Mouse (Mus musculus) heart, adult 2 months (tissue): ENCODE data around the gene Abcc8.

Experiments
- CTCF ChIP-seq: fragments of 200-600 bp; IDR thresholded peaks from 2 replicates; pipeline ENCODE4 v1.8.1; 2022; ENCODE audit warnings: antibody characterized with exemption, mild to moderate bottlenecking, moderate library complexity
- EP300 ChIP-seq: fragments of 200-500 bp; IDR thresholded peaks from 2 replicates; pipeline ENCODE4 v1.6.1; 2011; ENCODE audit warnings: low read depth, low read length, control low read depth; ENCODE audit not compliant: insufficient read depth
- POLR2A ChIP-seq: fragments of 200-500 bp; IDR thresholded peaks from 2 replicates; pipeline ENCODE4 v1.6.1; 2011; ENCODE audit warnings: mild to moderate bottlenecking, low read depth, low read length, control low read depth; ENCODE audit not compliant: insufficient read depth

DNA sequence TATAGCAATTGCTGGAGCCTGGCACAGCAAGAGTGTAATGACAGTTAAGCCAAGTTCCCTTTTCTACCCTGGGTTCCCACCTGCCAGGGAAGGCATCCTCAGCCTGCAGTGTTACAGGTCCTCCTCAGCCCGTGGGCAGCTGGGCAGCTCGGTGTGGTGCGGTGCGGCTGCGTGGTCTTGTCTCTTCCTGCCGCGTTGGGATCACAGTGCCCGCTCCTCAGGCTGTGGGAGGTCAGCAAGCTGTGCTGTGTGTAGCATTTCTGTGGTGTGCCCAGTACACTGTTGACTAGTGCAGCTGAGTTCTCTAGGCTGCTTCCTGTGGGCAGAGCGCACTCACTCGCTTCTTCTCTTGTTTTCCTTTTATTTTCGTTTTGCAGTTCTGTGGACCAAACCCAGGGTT, 121.0 kb downstream of the Abcc8 start:
- TF ChIP-seq POLR2A (no peak), CTCF (no peak), EP300 (no peak)
